Mouse (Mus musculus): ENCODE measurements around the gene Prickle2.

The Prickle2 gene

GRCm38 (mm10) chr6:92518438-92518968 is 187.5 kb downstream of the Prickle2 start:
- DNase-seq (ENCODE audit: low read depth, low spot score): no peak

- DNase-seq (ENCODE audit: low read depth, low spot score): no peak
Observed at GRCm38 (mm10) chr6:92517002-92517401, 189.0 kb downstream of the Prickle2 start.

GRCm38 (mm10) chr6:92512001-92512400 is 194.0 kb downstream of the Prickle2 start:
- no peak for DNase-seq (ENCODE audit: low read depth, low spot score)

- DNase-seq (ENCODE audit: low read depth, low spot score): no peak
Observed at GRCm38 (mm10) chr6:92509712-92510111, 196.2 kb downstream of the Prickle2 start.

- DNase-seq (ENCODE audit: low read depth, low spot score): no peak
Observed at GRCm38 (mm10) chr6:92506276-92506675, 199.7 kb downstream of the Prickle2 start.

GRCm38 (mm10) chr6:92499449-92499848 is 206.5 kb downstream of the Prickle2 start:
- no peak for DNase-seq (ENCODE audit: low read depth, low spot score)

GRCm38 (mm10) chr6:92498574-92498973 is 207.4 kb downstream of the Prickle2 start:
- no peak for DNase-seq (ENCODE audit: low read depth, low spot score)

GRCm38 (mm10) chr6:92497279-92497678 is 208.7 kb downstream of the Prickle2 start:
- DNase-seq (ENCODE audit: low read depth, low spot score): no peak

GRCm38 (mm10) chr6:92495500-92495899 is 210.5 kb downstream of the Prickle2 start:
- DNase-seq (ENCODE audit: low read depth, low spot score): no peak

- DNase-seq (ENCODE audit: low read depth, low spot score): no peak
Observed at GRCm38 (mm10) chr6:92481690-92481956, 224.3 kb downstream of the Prickle2 start.

- no peak for DNase-seq (ENCODE audit: low read depth, low spot score)
Observed at GRCm38 (mm10) chr6:92480941-92481689, 224.8 kb downstream of the Prickle2 start.

- no peak for DNase-seq (ENCODE audit: low read depth, low spot score)
Observed at GRCm38 (mm10) chr6:92478612-92479011, 227.3 kb downstream of the Prickle2 start.

GRCm38 (mm10) chr6:92477621-92478020 is 228.3 kb downstream of the Prickle2 start:
- DNase-seq (ENCODE audit: low read depth, low spot score): no peak

GRCm38 (mm10) chr6:92469456-92469855 is 236.5 kb downstream of the Prickle2 start:
- DNase-seq (ENCODE audit: low read depth, low spot score): no peak

- no peak for DNase-seq (ENCODE audit: low read depth, low spot score)
Observed at GRCm38 (mm10) chr6:92468892-92469291, 237.1 kb downstream of the Prickle2 start.

- DNase-seq (ENCODE audit: low read depth, low spot score): no peak
Observed at GRCm38 (mm10) chr6:92468383-92468791, 237.6 kb downstream of the Prickle2 start.

GRCm38 (mm10) chr6:92467343-92467742 is 238.6 kb downstream of the Prickle2 start:
- no peak for DNase-seq (ENCODE audit: low read depth, low spot score)

- no peak for DNase-seq (ENCODE audit: low read depth, low spot score)
Observed at GRCm38 (mm10) chr6:92465666-92466065, 240.3 kb downstream of the Prickle2 start.

- no peak for DNase-seq (ENCODE audit: low read depth, low spot score)
Observed at GRCm38 (mm10) chr6:92464781-92465337, 241.1 kb downstream of the Prickle2 start.

- DNase-seq (ENCODE audit: low read depth, low spot score): no peak
Observed at GRCm38 (mm10) chr6:92463768-92464167, 242.2 kb downstream of the Prickle2 start.

- DNase-seq (ENCODE audit: low read depth, low spot score): no peak
Observed at GRCm38 (mm10) chr6:92460750-92461149, 245.2 kb downstream of the Prickle2 start.

GRCm38 (mm10) chr6:92458026-92458425 is 247.9 kb downstream of the Prickle2 start:
- DNase-seq (ENCODE audit: low read depth, low spot score): no peak

GRCm38 (mm10) chr6:92451421-92451820 is 254.5 kb downstream of the Prickle2 start:
- no peak for DNase-seq (ENCODE audit: low read depth, low spot score)

Measured in A20 (cell line).